Mouse (Mus musculus) adrenal gland, adult 8-10 months (tissue): Measurements from ENCODE around the gene Zfp839. TPM values are rescaled to one million over a fixed set of nuclear protein-coding genes. Genes with fewer than 3 reads are reported as not detected.
"Not testable (repeated sequence)": the region's sequence is repeated elsewhere in the genome, so short reads cannot be mapped to it uniquely, and the experiment has no call there.

Source experiments
- DNase-seq: peaks from one replicate; pipeline ENCODE4 v3.0.0; 2022
- total RNA-seq, 4 experiments: library from RNA; stranded (reverse); gene quantifications; 2 replicates each; pipeline ENCODE4 v1.2.4; 2022

Gene Zfp839
- total RNA-seq, 4 experiments from 2014 or later = 15.5 to 22.4 (median 18.4) TPM

DNA sequence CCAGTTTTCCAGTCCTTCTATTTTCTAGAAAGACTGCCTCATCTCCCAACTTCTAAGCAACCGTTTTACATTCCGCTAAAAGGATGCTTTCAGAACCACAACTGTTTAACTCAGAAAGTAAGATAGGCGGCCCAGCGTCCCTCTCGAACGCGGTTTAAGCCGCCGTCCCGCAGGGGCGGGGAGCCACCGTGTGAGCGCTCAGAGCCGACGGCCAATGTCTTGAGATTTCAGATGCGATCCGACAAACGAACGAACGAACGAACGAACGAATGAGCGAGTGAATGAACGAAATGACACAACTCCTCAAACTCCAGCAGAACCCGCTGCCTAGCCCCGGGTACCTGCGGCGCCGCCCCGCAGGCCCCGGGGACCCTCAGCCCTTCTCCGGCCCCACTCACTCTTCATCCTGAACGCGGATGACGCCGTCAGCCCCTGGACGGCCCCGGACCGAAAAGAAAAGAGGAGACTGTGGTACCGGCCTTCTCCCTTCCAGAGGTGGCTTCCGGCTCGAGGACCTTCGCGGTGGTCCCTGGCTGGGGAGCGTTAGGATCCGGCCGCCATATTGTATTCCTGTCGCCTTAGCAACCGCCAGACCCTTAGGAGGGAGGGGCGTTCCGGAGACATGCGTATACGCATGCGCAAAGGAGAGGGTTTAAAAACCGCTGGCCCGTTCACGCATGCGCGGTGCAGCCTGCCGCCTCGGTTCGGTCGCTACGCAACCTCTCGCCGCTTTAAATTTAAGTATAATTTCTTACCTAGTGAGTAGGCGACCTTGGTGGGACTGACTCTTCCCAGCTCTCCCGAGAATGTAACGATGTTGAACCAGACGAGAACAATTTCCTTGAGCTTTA lies 9.5 kb upstream of the Zfp839 start, which contains the start of gene Mok:
Mok (minus strand) TSS at position 592 of the 851 bp plus-strand sequence.
- peak; percentile 92 for DNase-seq

- no peak for DNase-seq
These were observed 8.1 kb upstream of the Zfp839 start for GRCm38 (mm10) chr12:110841731-110842493.

GRCm38 (mm10) chr12:110843194-110844048 lies 6.6 kb upstream of the Zfp839 start:
- DNase-seq = peak; percentile 75

DNA sequence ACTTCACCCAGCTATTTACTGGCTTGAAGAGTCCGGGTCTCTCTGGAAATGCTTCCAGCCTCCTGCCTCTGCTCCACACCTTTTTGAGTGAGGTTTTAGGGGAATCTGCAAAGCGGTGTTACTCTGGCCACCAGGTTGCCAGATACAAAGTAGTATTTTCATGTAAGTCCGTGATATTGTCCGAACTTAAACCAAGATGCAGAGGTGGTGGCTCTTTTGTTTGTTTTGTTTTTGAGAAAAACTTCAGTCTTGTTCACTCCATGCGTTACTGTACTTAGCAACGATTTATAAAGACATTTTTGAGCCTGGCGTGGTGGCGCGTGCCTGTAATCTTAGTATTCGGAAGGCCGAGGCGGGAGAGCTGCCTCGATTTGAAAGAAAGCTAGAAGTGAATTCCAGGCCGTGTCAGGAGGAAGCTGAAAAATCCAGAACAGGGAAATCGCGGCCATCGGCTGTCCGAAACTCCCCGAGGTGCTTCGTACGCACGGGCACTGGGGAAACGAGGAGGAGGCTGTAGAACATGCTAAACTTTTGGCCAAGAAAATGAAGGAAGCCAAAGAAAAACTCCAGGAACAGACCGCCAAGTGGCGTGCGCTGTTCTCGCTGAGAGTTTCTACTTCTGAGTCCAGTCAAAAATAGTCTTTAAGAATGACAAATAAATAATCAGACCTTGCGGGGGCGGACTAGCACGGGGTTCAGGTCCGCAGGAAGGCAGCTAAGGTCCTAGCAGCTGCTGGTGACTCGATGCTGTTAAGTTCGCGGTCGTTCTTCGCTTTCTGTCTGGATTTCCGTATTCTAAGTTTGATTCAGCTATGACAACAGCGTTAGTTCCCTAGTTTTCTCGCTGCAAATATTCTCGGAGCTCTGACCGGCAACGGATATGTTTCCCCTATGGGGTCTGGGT lies 5.6 kb upstream of the Zfp839 start:
- DNase-seq = peak; percentile 41

GRCm38 (mm10) chr12:110845131-110845880 lies 4.7 kb upstream of the Zfp839 start:
- DNase-seq = peak; percentile 93

- no peak for DNase-seq
These were observed 3.8 kb upstream of the Zfp839 start for GRCm38 (mm10) chr12:110846191-110846765.

GRCm38 (mm10) chr12:110850929-110851256 lies 840 bp downstream of the Zfp839 start:
- DNase-seq = no peak

GRCm38 (mm10) chr12:110851414-110851813 lies 1.4 kb downstream of the Zfp839 start:
- DNase-seq = no peak

- DNase-seq = no peak
These were observed 1.9 kb downstream of the Zfp839 start for GRCm38 (mm10) chr12:110851923-110852322.

GRCm38 (mm10) chr12:110854786-110855737 lies 5.0 kb downstream of the Zfp839 start:
- DNase-seq = no peak

DNA sequence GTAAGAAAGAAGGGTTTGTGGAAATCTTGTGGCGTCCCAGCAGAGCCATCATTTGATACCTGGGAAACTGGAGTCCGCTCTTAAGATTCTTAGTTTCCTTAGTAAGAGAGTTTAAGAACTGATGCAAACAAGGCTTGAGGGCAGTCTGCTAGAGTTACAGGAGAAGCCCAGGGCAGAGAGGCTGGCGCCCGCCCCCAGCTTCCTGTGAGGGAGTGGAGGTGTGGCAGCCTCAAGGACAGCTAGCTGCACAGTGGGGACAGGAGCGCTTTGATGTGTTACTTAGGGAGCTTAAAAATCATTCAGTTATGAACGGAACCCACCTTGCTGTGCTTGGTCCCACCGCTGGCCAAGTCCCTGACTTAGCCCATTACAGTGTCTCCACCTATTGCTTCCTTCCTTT lies 7.1 kb downstream of the Zfp839 start:
- no peak for DNase-seq

- not testable (repeated sequence) for DNase-seq
These were observed 8.6 kb downstream of the Zfp839 start for GRCm38 (mm10) chr12:110858681-110859080.

- DNase-seq = no peak
These were observed 10.2 kb downstream of the Zfp839 start for GRCm38 (mm10) chr12:110860293-110860692.

GRCm38 (mm10) chr12:110861256-110861655 lies 11.2 kb downstream of the Zfp839 start:
- DNase-seq = no peak

GRCm38 (mm10) chr12:110864008-110864407 lies 14.0 kb downstream of the Zfp839 start:
- DNase-seq = no peak

DNA sequence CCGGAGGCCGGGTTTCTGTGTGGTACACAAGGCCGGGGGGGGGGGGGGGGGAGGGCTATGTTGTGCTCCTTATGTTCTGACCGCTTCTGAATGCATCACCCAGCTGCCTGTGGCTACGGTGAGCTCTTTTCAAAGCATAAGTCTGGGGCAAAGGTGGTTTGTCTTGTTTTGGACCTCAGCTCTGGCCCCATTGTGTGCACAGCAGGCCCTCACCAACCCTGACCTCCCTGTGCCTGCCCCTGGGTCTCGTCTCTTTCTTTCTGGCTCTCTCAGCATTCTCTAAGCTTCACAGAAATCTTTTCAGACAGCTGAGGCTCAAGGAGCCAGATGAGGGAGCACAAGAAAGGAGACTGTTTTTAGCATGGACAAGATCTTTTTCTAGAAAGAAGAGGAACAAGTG lies 15.5 kb downstream of the Zfp839 start:
- no peak for DNase-seq

GRCm38 (mm10) chr12:110865989-110866388 lies 15.9 kb downstream of the Zfp839 start:
- DNase-seq = no peak

GRCm38 (mm10) chr12:110870107-110870506 lies 20.1 kb downstream of the Zfp839 start:
- no peak for DNase-seq

DNA sequence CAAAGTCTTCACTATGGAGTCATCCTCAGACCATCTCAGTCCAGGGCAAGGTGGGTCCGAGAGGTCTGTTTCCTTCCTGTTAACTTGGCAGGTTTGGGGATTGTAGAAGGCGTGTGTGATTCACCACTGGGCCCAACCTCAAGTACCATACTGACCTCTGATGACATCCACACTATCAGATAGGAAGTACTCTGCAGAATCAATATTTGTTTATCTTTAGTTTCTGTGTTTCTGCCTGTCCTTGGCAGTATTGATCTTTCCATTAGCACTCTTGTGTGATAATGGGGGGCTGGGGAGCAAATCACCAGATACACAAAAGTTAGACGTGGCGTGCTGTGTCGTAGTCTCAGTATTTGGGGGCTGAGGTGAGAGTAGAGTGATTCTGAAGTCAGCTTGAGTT lies 21.2 kb downstream of the Zfp839 start:
- no peak for DNase-seq
